Mouse (Mus musculus): ENCODE data around the gene Prr5l.
A peak's percentile ranks its signal among the peaks of the same experiment; 100 is the strongest.

Prr5l gene

DNA sequence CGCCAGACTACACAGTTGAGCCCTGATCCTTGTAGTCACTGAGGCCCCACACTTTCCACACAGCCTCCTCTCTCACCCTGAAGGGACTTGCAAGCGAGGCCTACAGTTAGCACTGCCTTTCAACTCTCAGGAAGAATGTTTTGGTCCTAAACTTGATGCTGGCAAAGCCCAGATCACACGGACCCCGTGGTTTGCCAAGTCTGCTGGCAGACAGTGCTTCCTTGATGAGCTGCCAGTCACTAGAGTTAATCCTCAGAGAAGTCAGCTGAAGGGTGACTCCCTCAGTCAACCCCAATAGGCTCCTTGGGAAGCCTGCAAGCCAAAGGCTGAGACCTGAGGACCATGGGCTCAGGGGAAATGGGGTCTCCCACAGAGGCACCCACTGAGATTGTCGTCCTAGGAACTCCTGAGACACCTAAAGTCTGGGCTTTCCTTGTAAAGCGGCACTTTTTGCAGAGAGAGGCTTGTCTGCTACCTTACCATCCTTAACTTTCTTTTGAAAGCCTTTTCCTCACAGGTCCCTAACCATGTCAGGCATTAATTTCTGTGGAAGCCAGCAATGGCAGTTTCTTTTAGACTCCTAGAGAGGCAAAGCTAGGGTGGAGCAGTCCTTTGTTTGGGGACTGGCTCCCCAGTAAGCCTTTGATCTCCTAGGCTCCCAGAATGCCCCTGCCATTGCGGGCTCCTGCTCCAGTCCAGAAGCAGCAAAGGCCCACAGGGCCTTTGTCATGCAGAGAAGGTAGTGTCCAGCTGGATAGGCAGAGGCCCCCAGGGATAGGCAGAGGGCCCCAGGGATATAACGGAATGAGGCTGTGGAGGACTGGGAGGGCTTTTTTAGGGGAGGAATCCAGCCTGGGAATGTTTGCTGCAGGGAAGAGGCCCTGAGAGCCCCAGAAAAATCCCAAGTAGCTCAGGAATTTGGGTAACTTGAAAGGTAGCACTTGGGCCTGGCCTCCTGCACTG is 160.2 kb downstream of the Prr5l start:
- DNase-seq (ENCODE audit: low spot score), result peak; percentile 79

DNA sequence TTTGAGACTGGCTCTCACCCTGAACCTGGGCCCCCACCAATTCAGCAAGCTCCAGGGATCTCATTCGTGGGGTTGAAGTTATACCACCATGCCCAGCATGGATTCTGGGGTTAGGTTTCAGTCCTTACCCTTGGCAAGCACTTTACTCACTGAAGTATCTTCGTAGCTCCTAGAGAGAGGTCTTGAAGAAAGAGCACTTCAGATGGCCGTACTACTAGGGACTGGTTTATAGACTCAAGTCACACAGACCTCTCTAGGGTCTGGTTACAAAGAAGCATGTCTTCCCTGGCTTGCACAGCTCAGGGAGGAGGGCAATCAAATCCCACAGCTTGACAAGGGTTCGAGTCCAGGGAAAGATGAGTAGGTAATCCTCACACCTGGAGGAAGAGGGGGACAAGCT is 161.0 kb downstream of the Prr5l start:
- no peak for DNase-seq (ENCODE audit: low spot score)

DNA sequence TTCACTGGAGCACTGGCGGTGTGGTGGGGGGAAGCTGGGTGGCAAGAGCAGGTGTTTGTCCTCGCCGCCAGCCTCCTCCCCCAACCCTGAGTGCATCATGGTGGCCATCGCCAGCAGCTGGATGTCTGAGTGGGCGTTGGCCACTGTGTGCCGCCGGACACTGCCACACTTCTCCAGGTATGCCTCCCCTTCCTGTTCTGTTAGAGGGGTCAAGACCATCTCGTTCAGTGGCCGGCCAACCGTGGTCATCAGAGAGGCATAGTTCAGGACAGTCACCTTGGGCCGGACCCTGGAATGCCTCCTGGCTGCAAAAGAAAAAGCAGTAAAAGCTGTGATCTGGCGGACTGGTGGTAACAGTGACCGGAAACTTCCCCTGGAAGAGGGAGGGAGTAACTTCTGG is 165.7 kb downstream of the Prr5l start:
- no peak for DNase-seq (ENCODE audit: low spot score)

DNA sequence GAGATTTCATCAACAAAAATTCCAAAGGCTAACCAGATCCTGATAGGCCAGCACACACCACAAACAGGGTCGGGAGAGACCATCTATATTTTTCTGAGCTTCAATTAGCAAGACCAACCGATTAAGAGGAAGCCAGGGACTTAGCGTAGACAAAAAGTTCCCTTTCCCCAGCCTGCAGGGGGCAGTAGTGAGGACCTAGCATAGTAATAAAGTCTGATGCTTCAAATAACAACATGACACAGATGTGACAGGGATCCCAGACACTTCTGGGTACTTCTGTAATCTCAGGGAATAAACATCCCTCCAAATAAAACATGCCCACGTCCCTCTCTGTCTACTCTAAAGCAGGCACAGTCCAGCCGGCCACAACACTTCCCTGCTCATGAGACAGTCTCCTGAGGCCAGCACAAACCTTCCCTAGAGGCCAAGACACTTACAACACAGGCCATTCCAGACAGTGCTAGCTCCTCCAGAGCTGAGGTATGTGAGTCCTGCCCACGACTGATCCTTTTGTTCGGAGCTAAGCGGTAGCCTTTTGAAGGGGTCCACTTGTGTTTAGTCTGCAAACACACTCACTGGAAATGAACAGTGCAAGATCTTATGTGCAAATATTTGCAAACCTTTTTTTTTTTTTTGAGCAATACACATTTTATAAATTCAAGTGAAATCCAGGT is 167.0 kb downstream of the Prr5l start:
- peak; percentile 40 for DNase-seq (ENCODE audit: low spot score)

DNA sequence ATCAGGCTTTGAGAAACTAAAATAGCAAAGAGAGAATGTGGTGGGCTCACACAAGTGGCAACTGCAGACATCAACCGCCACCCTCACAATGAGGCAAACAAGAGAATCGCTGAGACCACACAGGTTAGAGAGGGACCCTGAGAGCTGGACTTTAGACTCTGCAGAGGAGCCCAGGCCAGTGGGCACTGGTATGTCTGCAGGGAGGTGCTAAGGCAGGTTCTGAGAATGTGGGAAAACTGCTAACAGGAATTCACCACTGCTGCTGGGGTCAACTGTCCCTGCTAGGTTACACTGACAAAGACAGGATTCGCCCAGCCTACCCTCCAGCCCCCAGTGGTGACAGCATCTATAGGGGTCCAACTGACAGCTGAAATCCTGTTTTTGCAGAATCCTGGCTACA is 171.2 kb downstream of the Prr5l start:
- no peak for DNase-seq (ENCODE audit: low spot score)

DNA sequence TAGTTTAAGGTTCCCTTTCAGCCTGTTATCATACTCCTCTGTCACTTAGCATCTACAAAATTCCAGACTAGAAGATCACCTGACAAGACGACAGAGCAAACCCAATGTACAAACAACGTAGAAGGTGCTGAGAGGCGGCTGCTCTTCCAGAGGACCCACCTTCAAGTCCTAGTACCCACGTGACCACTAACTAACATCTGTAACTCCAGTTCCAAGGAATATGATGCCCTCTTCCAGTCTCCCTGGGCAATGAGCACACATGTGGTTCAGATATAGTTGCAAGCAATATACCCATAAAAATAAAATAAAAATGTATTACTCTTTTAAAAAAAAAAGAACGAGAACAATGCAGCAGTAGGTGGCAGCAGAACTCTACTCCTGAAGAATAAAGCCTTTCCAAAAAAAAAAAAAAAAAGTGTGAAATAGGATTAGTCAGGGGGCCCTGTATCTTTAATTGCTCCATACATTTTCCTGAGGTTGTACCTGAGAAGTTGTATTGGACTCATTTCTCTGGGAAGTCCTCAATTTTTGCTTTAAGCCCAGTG is 176.8 kb downstream of the Prr5l start:
- peak; percentile 36 for DNase-seq (ENCODE audit: low spot score)

DNA sequence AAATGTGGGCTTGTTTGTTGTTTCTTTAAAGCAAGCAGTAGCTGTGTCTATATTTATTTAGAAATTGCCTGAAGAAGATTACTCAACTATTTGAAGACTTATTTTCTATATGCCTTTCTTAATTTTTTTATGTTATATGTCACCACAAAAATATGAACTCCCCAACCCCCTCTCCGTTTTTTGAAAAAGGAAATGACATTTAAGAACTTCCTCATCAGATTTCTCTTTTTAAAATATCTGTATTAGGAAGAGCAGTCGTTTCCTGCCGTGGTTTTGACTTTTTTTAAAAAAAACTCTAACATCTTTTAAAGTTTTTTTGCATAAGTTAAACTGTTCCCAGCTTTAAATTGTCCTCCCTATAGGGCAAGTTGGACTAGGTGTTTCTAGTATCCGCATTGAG is 183.5 kb downstream of the Prr5l start:
- no peak for DNase-seq (ENCODE audit: low spot score)

DNA sequence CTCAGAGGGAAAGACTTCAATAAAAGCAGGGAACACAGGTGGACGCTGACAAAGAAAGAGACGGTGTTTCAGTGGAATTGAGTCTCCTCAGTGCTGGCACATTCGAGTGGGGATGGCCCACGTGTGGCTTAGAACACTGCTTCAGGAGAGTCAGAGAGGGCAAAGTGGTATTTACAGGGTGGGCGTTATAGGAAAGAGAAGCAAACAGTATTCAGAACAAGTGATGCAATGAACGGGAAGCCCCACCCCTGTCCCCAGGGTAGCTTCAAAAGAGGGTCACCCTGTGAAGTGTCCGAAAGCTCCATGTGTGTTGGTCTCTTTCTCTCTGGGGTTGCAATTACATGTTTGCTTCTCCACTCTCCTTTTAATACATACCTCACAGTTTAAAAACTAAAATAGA is 187.2 kb downstream of the Prr5l start:
- DNase-seq (ENCODE audit: low spot score), result no peak

DNA sequence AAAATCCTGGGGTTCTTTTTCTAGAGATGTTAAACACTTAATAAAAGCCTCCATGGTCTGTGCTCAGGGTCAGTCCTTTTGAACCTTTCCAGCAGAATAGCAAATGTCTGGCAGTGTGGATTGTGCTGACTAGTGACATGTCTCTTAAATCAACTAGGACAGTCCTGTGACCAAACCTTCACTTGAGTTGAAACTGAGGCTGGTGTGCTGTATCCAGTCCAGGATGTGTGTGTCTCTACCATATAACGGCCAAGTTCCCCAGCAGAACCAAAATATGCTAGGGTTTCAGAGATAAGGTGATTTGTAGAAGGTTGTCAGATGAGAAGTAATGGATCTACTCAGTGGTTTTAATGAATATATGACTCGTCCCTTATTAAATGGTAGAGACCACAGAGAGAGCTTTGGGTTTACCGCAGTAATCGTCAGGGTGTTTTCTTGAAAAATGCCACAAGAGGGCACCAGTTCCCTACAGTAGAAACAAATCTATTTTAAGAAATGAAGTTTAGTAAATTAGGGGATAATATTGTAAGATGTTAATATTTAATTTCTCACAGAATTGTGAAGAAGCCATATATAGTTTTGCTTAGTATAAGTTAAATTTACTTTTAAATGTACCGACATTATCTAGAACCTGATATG is 189.1 kb downstream of the Prr5l start:
- DNase-seq (ENCODE audit: low spot score), result peak; percentile 66

DNA sequence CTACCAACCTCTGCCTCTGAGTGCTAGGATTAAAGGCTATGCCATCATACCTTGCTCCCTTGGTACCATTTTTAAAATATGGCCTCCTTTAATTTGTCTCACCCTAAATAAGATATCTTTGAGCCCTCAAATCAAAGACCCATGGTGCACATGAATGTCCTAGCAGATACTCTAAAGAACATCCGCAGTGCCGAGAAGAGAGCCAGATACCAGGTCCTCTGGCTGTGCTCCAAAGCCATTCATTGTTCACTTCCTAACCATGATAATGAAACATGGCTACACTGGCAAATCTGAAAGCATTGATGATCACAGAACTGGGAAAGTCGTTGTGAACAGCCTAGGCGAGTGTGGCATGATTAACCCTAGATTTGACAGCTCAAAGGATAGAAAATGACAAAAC is 189.8 kb downstream of the Prr5l start:
- DNase-seq (ENCODE audit: low spot score), result no peak

DNA sequence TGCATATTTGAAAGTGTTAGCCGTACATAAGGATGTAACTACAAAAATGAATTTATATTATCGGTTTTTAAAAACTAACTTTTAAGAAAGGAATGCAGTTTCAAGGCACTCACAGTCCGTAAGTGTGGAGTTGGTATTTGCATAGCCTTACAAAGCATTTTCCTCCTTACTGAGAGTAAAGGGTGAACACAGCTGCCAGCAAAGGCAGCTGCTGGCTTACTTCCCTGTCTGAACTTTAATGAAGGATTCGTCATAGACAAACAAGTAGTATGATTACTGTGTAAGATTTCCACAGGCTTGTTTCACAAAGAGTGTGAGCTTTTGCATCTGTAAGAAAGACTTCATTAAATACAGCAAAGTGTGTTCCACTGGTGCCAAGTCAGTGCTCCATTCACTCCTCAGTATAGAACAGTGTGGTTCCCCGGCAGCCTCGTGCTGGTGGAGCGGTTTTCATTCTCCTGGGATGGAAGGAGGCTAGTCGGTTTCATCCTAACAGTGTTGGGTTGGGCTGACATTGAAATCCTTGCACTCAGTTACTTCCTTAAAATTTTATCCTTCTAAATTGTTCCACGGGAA is 192.5 kb downstream of the Prr5l start:
- no peak for DNase-seq (ENCODE audit: low spot score)

DNA sequence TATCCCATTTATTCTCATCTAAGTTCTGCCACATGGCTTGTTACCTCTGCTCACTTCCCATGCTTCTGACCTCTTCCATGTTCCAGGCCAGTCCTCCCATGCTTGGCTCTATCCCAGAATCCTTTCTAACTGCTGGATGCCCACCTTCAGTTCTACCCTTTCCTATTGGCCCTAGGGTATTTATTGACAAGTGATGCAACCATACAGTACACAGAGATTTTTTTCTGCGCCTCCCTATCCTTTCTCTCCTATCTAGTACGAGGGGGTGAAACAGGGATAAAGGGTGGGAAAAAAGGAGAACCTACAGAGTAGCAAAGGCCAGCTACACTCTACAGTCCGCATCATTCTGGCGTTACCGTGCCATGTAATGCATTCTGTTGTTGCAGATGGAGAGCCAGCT is 194.8 kb downstream of the Prr5l start:
- DNase-seq (ENCODE audit: low spot score), result no peak

DNA sequence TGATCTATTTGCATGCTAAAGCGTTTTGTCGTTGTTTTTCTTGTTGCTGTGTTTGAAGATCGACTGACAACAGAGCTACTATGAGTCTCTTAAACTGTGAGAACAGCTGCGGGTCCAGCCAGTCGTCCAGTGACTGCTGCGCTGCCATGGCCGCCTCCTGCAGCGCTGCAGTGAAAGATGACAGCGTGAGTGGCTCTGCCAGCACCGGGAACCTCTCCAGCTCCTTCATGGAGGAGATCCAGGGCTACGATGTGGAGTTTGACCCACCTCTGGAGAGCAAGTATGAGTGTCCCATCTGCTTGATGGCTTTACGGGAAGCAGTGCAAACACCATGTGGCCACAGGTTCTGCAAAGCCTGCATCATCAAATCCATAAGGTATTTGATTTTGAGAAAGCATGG is 198.4 kb downstream of the Prr5l start:
- no peak for DNase-seq (ENCODE audit: low spot score)

DNA sequence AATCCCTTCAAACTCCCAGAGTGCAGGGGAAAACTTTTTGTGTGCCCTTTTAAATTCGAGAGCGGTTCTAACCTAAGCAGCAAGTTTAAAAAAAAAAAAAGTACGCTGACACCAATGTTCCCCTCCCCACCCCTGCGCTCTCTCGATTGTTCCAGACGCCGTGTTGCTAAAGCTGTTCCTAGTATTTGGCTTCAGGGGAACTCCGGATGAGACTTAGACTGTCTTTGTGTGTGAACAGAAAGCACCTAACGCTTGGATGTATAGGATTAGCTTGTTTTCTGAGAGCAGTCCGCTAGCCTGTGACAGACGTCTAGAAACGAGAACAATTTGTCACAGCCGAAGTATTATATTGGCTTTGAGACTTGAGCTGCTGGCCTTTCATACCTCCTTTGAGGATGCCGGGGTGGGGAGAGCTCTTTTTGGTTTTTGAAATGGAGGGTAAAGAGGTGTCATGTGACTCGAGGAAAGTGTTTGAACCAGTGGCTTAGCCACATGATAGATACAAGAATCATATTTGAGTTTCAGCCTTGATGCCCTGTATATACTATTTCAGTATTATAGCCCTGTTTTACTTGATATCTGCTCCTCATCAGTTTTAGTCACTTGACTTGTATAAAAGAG is 203.6 kb downstream of the Prr5l start:
- peak; percentile 54 for DNase-seq (ENCODE audit: low spot score)

DNA sequence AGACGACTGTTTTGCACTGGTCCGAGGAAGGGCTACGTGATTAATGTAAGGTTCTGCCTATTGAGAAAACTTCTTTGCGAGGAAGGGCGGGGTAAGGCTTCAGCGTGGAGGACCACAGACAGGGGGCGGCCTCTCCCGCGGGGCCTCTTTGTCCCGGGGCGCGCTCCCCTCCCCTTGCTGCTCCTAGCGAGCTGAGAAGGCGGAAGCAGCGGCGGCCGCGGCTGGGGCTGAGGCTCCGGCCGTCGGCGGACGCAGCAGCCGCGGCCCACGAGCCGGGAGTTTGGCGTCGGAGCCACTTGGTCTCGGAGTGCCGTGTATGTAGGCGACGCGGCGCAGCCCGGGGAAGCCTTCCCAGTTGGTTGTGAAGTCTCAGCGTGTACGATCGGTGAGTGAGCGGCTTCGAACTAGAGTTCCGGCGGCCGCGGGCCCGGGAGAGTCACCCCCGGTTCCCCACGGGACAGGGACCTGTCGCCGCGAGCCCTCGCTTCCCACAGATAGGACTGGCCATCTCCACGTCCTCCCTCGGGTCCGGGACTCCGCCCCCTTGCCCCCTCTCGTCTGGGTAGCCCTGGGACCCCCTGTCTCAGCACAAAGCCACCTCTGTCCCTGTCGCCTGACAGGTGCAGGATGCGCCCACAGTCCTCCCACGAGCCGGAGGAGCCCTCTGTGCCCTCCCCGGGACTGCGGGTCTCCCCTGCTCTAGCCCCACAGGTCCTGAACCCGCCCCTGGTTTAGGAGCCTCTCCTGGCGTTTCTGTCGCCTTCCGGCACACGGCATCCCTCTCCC is 204.4 kb downstream of the Prr5l start, which contains the start of gene Traf6:
Gene Traf6 (plus strand): TSS at position 194 of the 786 bp plus-strand sequence.
- peak; percentile 91 for DNase-seq (ENCODE audit: low spot score)

DNA sequence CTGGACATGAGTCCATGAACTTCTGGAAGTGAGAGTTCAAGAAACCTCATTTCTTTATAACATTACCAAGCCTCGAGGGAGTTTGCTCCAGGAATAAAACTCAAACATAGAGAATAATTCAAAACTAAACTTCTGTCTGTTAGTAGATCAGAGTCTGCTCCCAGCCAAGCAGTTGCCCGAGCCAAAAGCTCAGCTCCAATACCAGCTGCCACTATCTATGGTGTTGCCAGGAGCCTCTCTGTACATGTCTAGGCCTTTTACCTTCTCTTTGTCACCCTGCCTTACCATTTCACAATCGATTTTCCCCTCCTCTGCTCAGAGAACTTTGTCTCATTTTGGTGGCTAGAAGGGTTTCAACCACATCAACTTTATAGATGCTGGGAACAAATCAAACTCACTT is 209.3 kb downstream of the Prr5l start:
- no peak for DNase-seq (ENCODE audit: low spot score)

DNA sequence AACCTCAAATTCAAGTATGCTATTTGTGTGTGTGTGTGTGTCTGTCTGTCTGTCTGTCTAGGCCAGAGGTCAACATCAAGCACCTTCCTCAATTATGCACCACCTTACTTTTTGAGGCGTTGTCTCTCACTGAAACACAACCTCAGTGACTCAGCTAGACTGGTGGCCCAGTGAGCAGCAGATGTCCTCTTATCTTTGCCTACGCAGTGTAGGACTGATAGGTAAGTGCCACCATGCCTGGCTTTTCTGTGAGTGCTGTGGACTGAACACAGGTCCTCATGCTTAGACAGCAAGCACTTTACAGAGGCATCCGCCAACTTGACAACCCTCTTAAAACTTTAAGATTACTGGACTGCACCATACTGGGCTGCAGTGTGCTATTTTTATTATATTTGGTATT is 214.1 kb downstream of the Prr5l start:
- no peak for DNase-seq (ENCODE audit: low spot score)

DNA sequence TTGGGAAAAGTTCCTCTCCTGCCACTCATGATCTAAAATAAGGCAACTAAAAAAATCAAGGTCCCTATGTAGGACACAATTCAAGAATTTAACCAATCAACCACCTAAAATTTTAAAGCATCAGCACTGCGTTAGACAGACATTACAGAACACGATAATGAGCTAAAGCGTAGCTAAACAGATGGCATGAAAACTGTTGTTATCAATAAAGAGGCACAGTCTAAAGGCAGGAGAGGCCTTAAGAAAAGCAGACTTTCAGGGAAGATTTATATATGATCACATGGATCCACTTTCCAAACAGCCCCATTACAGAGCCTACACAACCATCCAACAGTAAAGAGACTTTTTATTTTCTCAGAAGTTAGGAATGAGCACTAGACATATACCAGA is 217.1 kb downstream of the Prr5l start:
- no peak for DNase-seq (ENCODE audit: low spot score)

DNA sequence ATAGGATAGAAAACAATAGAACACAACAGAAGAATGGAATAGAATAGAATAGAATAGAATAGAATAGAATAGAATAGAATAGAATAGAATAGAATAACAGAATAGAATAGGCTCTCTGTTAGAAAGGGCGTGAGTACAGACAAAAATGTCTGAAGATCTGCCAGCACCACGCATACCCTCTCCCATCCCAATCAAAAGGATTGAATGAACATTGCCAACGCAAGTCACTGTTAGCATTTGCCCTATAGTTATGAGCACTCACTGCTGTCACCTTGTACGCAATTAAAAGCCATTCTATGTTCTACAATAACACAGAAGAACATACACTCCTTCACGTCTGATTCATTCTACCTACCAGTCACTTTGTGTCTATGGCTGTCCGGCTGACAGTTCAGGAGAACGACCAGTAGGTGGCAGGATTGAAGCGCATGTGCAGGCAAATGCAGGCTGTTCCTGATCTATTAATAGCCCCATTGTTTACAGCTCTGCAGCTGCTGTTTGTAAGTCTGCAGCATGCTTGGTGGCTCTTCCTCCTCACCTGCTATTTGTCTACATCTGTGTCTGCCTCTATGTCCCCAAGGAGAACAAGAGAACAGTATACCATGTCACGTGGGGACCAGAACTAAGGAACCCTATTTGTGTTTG is 217.6 kb downstream of the Prr5l start:
- DNase-seq (ENCODE audit: low spot score), result peak; percentile 90

Measured in embryo, embryonic 10.5 days (tissue).